Mouse (Mus musculus) urinary bladder, postnatal 14 days (tissue): ENCODE results near the gene Adcy7.

Experiments used
- DNase-seq: peaks from one replicate; pipeline ENCODE4 v3.0.0; 2021; ENCODE audit warnings: low spot score

Gene Adcy7

DNA sequence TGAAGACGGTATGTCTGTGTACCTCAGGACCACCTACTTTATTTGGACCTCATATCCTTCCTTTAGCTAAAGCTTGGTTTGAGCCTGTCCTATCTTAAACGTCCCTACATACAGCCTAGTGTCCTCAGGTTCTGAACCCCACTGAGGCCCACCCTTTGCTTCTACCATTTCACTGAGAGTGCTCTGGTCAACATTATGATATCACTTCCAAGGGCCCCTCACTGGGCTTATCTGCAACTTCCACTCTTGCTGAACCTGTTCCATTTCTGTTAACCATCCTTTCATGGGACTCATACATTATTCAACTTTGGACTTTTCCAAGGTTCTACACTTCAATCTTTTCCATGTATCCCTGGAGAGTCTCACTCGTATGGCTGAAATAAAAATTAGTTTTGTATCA lies 62.8 kb downstream of the Adcy7 start:
- no peak for DNase-seq

- DNase-seq, result no peak
Measured at GRCm38 (mm10) chr8:88339221-88339620, 67.0 kb downstream of the Adcy7 start.

GRCm38 (mm10) chr8:88339887-88340695 lies 67.9 kb downstream of the Adcy7 start:
- DNase-seq, result no peak

DNA sequence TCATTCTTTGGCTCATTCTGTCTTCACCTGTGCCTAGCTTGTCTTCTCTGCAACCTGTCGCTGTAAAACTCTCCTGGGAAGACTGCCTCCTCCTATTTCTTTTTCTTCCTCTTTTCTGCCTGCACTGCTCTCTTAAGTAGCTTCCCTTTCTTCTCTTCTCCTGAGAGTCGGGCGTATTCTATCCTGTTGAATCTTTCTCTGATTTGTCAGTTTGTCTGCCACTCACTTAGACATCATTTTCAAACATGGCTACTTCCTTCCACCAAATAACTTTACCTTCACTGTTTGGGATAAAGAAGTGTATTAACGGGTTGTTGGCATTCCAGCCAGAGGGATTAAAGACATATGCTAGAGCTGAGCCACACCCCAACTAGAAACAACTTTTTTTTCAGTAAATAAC lies 69.8 kb downstream of the Adcy7 start:
- DNase-seq, result no peak

DNA sequence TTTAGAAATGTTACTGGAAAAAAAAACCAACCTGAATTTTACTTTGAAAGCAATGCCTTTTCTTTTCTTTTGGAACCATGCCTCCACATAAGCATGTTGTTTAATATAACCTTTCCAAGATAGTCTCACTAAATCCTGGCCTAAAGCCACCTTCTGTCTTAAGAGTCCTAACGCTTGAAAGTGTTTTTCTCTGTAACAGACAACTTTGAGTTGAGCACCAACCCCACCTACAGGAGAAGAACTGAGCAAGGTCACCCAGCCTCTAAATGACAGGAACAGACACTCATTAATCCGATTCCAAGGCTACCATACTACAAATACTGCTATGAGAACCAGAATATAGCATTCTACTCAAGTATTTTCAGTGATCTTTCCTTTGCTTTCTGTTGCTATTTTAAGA lies 76.8 kb downstream of the Adcy7 start:
- DNase-seq, result no peak

GRCm38 (mm10) chr8:88357226-88357933 lies 85.2 kb downstream of the Adcy7 start:
- DNase-seq, result no peak

DNA sequence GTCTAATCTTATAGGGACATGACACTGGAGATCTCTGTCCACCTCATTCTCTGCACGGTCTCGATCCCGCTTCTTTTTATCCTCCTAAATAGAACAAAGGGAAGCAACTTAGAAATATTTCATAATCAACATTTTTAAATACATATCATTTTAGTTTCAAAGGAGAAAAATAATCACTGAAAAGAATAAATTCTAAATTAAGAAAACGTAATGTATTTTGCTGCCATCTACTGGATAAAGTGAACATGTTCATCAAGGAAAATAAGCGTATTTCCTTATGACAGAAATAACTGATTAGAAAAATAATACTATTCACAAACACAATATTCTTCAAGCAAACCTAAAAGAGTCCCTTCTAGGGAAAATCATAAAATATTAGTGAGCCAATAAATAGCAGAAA lies 85.7 kb downstream of the Adcy7 start:
- DNase-seq, result no peak

DNA sequence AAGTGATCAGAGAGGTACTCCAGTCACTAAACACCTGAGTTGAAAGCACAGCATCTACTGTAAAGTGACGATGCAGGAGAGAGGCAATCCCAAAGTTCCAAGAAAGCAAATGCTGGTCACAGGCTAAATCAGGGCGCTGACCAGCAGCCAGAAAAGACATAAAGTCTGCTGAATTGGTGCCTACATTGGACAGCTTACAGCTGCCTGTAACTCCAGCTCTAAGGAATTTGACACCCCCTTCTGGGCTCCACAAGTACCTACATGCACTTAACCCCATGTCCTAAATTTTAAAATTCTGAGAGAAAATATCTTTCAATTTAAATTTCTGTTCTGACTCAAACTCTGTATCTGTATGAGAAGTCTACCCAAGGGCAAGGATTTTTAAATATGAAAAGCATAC lies 87.8 kb downstream of the Adcy7 start:
- no peak for DNase-seq

GRCm38 (mm10) chr8:88361044-88361707 lies 89.0 kb downstream of the Adcy7 start:
- no peak for DNase-seq

- DNase-seq, result peak; percentile 85
Measured at GRCm38 (mm10) chr8:88361708-88362428, 89.7 kb downstream of the Adcy7 start, which contains the start of gene Brd7. Gene Brd7 (minus strand): TSS chr8:88362194.

- DNase-seq, result peak; percentile 31
Measured at GRCm38 (mm10) chr8:88362446-88363150, 90.4 kb downstream of the Adcy7 start.

- peak; percentile 29 for DNase-seq
Measured at GRCm38 (mm10) chr8:88369221-88369620, 97.0 kb downstream of the Adcy7 start.

DNA sequence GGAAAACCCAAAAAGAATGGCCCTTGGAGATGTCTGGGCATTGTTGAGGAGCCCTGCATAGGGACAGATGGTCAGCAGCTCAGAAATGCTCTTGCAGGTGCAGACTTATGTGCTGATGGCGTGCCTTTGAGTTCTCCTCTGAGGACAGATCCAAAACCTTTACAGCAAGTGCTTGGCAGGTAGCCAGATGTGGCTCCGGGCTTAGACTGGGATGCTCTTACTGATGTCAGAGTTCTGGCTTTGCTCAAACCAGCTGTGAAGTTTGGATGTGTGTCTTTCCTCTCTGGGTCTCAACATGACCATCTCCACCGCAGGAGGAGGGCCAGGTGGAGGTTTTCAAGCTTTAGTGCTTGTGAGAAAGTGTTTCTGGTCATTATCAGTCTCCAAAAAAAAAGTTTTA lies 97.6 kb downstream of the Adcy7 start:
- DNase-seq, result no peak

DNA sequence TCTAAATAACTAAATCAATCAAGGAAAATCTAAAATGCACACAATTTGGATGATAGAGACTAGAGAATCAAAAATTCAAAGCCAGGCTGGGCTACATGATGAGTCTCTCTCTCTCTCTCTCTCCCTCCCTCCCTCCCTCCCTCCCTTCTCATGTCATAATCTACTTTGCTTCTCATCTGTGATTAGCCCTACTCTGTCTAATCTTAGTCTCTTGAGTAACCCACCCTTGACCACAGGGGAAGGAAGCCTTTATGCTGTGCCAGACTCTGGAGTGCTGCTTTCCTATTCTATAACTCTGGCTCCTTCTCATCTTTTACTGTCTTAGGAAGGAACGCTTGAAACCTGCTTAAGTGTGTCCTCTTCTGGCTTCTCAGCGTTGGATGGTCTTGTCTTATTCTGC lies 99.3 kb downstream of the Adcy7 start:
- DNase-seq, result no peak

DNA sequence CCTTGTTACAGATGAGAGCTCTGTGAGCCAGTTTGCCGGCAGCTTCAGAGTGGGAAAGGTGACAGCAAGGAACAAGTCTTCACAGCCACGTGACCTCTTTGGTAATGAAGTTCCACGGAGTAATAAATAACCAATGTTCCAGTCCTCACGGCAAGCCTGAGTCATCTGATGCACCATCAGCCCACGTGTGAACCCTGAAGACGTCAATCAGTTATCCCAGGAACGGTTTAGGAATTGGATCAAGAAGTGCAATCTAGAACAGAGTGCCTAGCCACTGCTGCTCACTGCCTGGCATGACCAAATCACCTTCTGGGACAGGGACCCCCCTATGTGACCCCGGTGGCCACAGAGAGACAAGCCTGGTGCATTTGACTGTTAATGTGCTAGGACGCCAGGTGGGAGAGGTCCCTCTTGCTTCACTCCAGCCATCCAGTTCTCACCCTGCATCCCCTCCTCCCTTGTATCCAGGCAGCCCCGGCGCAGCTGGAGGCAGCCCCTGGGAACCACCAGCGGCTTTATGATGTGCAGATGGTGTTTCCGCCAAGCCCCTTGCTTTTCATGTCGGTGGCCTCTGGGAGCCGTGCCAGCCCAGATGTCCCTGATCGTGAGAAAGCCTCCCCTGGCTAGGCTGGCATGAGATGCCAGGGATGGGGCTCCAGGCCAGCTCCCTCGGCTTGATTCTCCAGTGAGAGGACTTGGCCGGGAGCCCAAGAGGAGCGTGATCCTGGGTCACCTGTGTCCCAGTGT lies 104.8 kb downstream of the Adcy7 start:
- no peak for DNase-seq
